Mouse (Mus musculus) urinary bladder, adult 2 months (tissue): ENCODE measurements around the gene Vamp2. TPM values are rescaled to one million over a fixed set of nuclear protein-coding genes. Genes with fewer than 3 reads are reported as not detected.

Experiments
- DNase-seq: peaks from one replicate; pipeline ENCODE4 v3.0.0; 2022; ENCODE audit warnings: low spot score
- polyA plus RNA-seq: library from polyadenylated mRNA; depleted of rRNA; stranded (reverse); fragments of >200 nt; gene quantifications from 2 replicates; pipeline ENCODE4 v1.2.3, GENCODE M21; 2012

Vamp2 gene
- polyA plus RNA-seq, 1 experiment = 180 TPM

- no peak for DNase-seq
These were observed 23.8 kb upstream of the Vamp2 start for GRCm38 (mm10) chr11:69064259-69065133.

- no peak for DNase-seq
These were observed 22.8 kb upstream of the Vamp2 start for GRCm38 (mm10) chr11:69065394-69065925.

- DNase-seq = no peak
These were observed 22.0 kb upstream of the Vamp2 start for GRCm38 (mm10) chr11:69066163-69066861.

GRCm38 (mm10) chr11:69066956-69067355 is 21.3 kb upstream of the Vamp2 start:
- DNase-seq = peak; percentile 62

DNA sequence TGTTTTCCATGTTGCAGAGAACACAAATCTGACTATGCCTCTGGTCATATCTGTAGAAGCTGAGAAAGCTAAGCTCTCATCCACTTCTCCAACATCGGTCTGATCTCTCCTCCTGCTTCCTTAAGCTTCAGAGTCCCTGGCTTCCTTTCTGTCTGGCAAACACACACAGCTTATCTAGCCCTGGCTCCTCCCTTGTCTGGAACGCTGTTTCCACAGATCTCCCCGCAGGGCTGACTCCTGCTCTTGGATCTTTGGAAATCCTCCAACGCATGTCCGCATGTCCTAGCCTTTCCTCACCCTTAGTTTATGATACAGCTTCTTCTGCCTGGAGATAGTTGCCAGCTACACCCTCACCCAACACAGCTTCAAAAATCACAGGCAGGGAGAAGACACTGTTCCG is 20.7 kb upstream of the Vamp2 start:
- no peak for DNase-seq

GRCm38 (mm10) chr11:69070093-69070492 is 18.2 kb upstream of the Vamp2 start:
- no peak for DNase-seq

- peak; percentile 83 for DNase-seq
These were observed 17.6 kb upstream of the Vamp2 start, which contains the start of gene Tmem107 for GRCm38 (mm10) chr11:69070590-69071222. Gene Tmem107, plus strand, starts transcription at chr11:69070806.

GRCm38 (mm10) chr11:69071262-69071661 is 17.0 kb upstream of the Vamp2 start:
- DNase-seq = no peak

- no peak for DNase-seq
These were observed 16.1 kb upstream of the Vamp2 start for GRCm38 (mm10) chr11:69072234-69072633.

DNA sequence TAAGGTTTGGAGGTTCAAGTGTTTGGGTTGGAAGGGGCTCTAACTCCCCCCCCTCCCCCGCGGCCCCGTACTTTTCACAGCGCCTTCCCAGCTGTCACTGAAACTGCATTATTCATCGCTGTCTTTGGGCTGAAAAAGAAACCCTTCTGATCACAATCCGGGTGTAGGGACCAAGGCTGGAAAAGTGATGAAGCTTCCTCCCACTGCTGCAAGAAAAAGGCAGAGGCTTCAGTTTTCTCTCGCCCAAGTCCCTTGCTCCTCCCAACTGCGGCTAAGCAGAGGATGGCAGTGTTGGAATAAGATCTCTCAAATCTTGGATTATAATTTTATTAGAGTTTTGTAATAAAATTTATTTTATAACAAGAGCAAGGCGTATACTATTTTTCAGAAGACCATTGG is 15.6 kb upstream of the Vamp2 start:
- no peak for DNase-seq

- DNase-seq = no peak
These were observed 15.0 kb upstream of the Vamp2 start for GRCm38 (mm10) chr11:69073065-69073888.

- no peak for DNase-seq
These were observed 14.1 kb upstream of the Vamp2 start for GRCm38 (mm10) chr11:69073951-69074775.

- no peak for DNase-seq
These were observed 13.6 kb upstream of the Vamp2 start for GRCm38 (mm10) chr11:69074776-69075069.

DNA sequence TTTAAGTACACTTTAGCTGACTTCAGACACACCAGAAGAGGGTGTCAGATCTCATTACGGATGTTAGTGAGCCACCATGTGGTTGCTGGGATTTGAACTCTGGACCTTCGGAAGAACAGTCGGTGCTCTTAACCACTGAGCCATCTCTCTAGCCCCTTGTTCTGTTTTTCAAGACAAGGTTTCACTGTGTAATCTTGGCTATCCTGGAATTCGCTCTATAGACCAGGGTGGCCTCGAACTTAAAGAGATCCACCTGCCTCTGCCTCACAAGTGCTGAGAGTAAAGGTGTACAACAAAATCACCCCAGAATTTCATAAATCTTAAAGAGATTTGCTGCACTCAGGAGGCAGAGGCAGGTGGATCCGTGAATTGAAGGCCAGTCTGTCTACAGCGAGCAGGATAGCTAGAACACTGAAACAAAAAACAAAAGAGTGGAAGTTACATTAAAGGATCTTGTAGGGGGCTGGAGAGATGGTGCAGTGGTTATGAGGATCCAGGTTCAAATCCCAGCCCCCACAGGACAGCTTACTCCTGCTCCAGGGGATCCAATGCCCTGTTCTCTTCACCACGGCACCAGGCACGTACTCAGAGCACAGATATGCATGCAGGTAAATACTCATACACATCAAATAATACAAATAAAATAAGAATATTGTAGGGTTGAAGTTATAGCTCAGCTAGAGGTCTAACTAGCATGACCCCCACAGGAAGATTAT is 12.4 kb upstream of the Vamp2 start:
- no peak for DNase-seq

DNA sequence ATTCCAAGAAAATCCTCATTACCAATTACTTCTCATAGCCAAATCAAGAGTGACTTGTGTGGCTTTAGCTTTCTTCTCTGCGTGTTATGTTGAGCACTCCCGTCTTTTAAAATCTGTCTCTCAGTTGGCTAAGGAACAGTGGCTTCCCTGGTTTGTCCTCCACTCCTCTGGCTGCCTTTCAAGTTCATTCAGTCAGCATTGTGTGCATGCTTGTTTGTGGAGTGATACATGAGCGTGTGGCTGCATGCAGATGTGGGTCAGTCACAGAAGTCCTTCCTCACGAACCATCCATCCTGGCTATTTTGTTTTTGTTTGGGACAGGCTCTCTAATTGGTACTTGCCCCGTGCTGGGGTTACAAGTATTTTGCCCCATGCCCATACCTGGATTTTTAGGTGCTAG is 11.7 kb upstream of the Vamp2 start:
- no peak for DNase-seq

- DNase-seq = no peak
These were observed 11.0 kb upstream of the Vamp2 start for GRCm38 (mm10) chr11:69077316-69077715.

DNA sequence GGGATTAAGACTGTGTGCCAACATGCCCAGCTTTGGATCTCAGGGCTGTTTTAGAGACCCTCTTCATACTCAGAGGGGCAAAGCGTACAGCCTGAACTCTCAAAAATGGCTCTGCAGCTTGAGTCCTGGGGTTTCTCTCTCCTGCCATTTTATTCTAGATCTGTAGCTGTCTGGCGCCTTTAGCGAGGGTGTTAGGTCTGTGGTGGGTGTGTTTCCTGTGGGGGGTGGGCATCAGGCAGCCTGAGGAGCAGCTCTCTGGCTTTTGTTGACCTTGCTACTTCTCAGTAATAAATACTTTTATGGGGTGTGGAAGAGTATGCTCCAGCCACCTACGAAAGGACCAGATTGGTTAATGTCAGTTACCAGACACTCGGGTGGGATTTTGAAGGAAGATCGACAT is 10.2 kb upstream of the Vamp2 start:
- no peak for DNase-seq

DNA sequence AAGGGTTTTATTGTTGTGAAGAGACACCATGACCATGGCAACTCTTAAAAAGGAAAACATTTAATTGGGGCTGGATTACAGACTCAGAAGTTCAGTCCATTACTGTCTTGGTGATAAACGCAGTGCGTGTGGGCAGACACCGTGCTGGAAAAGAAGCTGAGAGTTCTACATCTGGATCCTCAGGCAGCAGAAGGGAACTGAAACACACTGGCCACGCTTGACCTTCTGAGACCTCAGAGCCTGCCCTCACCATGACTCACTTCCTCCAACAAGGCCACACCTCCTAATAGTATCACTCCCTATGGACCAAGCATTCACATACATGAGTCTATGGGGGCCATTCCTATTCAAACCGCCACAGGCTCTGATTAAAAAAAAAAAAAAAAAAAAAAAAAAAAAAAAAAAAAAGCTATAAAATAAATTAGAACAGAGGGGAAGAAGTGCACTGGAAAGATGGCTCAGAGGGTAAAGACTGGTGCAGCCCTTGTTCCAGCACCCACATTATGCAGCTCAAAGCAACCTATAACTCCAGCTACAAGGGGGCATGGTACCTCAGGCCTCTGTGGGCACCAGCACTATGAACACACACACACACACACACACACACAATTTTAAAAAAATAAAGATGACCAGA is 9.4 kb upstream of the Vamp2 start:
- no peak for DNase-seq

DNA sequence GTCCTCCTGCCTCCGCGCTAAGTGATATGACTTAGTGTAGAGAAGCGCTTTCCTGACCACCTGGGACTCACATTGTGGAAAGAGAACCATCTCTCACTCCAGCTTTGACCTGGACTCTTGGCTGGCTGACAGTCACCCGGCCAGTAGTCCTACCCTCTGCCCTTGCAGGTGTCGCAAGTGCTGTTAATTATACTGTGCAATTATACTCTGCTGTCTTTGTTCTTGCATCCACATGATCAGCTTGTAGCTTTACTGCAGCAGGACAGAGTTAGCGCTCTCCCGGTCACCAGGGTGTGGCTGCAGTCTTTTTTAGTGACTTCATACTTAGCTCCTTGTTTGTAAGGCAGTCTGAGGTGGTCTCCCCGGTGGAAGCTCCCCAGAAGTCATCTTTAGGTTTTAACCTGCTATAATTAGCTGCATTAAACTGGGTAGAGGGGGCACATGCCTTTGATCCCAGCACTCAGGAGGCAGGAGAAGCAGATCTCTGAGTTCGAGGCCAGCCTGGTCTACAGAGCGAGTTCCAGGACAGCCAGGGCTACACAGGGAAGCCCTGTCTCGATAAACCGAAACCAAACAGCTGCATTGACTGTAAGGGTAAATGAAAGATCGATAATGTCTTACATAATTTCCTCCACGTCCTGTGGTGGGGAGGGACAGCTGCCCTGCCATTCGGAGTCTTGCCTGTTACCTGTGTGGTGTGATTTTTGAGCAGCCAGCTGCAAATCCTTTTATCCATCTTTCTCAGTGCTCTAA is 8.0 kb upstream of the Vamp2 start:
- DNase-seq = no peak
